8 mouse cellular contexts compared by ENCODE assay signal in the genomic region with DNA sequence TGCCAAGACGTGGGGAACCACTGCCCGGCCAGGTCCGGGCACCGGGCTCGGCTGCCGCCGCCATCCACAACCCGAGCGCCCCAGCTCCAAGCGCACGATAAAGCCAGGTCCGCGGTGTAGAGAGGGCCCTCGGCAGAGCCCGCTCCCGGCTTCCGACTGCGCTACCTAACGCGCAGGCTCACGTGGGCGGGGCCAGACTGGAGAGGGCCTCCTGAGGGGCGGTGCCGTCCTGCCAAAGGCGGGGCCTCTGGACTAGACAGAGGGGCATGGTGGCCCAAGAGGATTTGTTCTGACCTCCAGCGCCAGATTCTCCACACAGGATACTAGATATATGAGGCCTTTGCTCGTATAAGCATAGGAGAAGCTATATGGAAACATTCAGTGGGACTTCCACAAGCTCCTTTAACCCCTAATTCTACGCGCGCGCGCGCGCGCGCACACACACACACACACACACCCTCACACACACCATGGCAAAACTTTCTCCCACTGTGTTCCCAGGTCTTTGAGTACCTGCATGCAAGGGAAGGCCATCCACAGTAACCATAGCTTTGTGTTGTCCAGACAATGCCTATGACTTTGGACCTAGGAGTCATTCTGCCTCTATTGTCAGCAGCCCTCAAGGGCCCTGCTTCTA. TPM values are rescaled to one million over a fixed set of nuclear protein-coding genes. Genes with fewer than 3 reads are reported as not detected.
DNase-seq lines count a peak whose midpoint lies in the region; ATAC-seq and TF ChIP-seq lines count a peak whose summit lies in the region.

No protein-coding gene starts in this region.

- peak; percentile 86 for DNase-seq in ES-CJ7 (ENCODE audit: low read depth, low spot score)
- DNase-seq in forebrain, embryonic 14.5 days (ENCODE audit: low spot score) = peak; percentile 93
- DNase-seq in heart, postnatal 14 days = peak; percentile 93 to 95
- peak; percentile 91 for DNase-seq in layer of hippocampus, adult 11-12 months (ENCODE audit: low spot score)
- peak; percentile 95 for DNase-seq in liver, postnatal 0 days

- no peak for TF ChIP-seq EP300 in liver, postnatal 0 days (IDR thresholded peaks at IDR 0.05; ENCODE audit: low read depth)

- peaks cover 9% of the 10 kb centered on the region for H3K4me1 ChIP-seq in forebrain, embryonic 14.5 days (ENCODE audit: control insufficient read depth, insufficient read depth, low read length)
- H3K4me1 ChIP-seq in liver, postnatal 0 days (ENCODE audit: insufficient read depth) = peaks cover 18% of the 10 kb centered on the region
- peaks cover 25% of the 10 kb centered on the region for H3K4me1 ChIP-seq in neural tube, embryonic 13.5 days (replicated peaks)
- peaks cover 8% of the 10 kb centered on the region for H3K4me1 ChIP-seq in testis, adult 2 months (ENCODE audit: control insufficient read depth, insufficient read depth, low read length)

- peak overlapping the region; percentile 85 for H3K4me3 ChIP-seq in forebrain, embryonic 14.5 days (ENCODE audit: low read depth, low read length)
- H3K4me3 ChIP-seq in liver, postnatal 0 days (ENCODE audit: low read depth, low read length) = peak overlapping the region; percentile 91
- H3K4me3 ChIP-seq in neural tube, embryonic 13.5 days = peak overlapping the region; percentile 76
- peak overlapping the region; percentile 76 for H3K4me3 ChIP-seq in testis, adult 2 months (ENCODE audit: control insufficient read depth, low read depth, low read length)

- peak; percentile 92 for ATAC-seq in cerebellum, adult (ENCODE audit: insufficient number of reproducible peaks, low FRiP score, low TSS enrichment)
- ATAC-seq in forebrain, embryonic 14.5 days = peak; percentile 99
- peak; percentile 98 for ATAC-seq in liver, postnatal 0 days
- peak; percentile 98 for ATAC-seq in neural tube, embryonic 13.5 days (ENCODE audit: low read depth)

- H3K9me3 ChIP-seq in forebrain, embryonic 14.5 days (replicated peaks; ENCODE audit: control insufficient read depth, low read length) = no peaks in the 10 kb centered on the region
- no peaks in the 10 kb centered on the region for H3K9me3 ChIP-seq in liver, postnatal 0 days (ENCODE audit: low read length)
- no peaks in the 10 kb centered on the region for H3K9me3 ChIP-seq in neural tube, embryonic 13.5 days

- H3K27ac ChIP-seq in forebrain, embryonic 14.5 days (ENCODE audit: low read depth, low read length) = no peak overlapping the region
- peak overlapping the region; percentile 83 for H3K27ac ChIP-seq in liver, postnatal 0 days (ENCODE audit: low read depth)
- H3K27ac ChIP-seq in neural tube, embryonic 13.5 days (replicated peaks) = peak overlapping the region; percentile 50; the same call in 1 of the 2 replicates
- no peak overlapping the region for H3K27ac ChIP-seq in testis, adult 2 months (ENCODE audit: control insufficient read depth, insufficient read depth, low read depth, low read length)

- peaks cover 17% of the 10 kb centered on the region for H3K36me3 ChIP-seq in forebrain, embryonic 14.5 days (ENCODE audit: control insufficient read depth, insufficient read depth, low read length)
- peaks cover 15% of the 10 kb centered on the region; the same call in 1 of the 2 replicates for H3K36me3 ChIP-seq in liver, postnatal 0 days (replicated peaks; ENCODE audit: insufficient read depth, low read length)
- peaks cover 28% of the 10 kb centered on the region for H3K36me3 ChIP-seq in neural tube, embryonic 13.5 days
- H3K36me3 ChIP-seq in testis, adult 2 months (ENCODE audit: control insufficient read depth, insufficient read depth, low read length) = no peaks in the 10 kb centered on the region

- H3K27me3 ChIP-seq in forebrain, embryonic 14.5 days (replicated peaks; ENCODE audit: control insufficient read depth, insufficient read depth, low read length) = no peaks in the 10 kb centered on the region
- no peaks in the 10 kb centered on the region for H3K27me3 ChIP-seq in liver, postnatal 0 days (ENCODE audit: insufficient read depth, low read length)
- no peaks in the 10 kb centered on the region for H3K27me3 ChIP-seq in neural tube, embryonic 13.5 days
- H3K27me3 ChIP-seq in testis, adult 2 months (ENCODE audit: control insufficient read depth, insufficient read depth, low read length) = no peaks in the 10 kb centered on the region

- peak overlapping the region; percentile 95 for H3K9ac ChIP-seq in forebrain, embryonic 14.5 days (ENCODE audit: low read length)
- H3K9ac ChIP-seq in liver, postnatal 0 days (replicated peaks) = peak overlapping the region; percentile 92
- H3K9ac ChIP-seq in neural tube, embryonic 13.5 days = peak overlapping the region; percentile 93

- H3K4me2 ChIP-seq in forebrain, embryonic 14.5 days (ENCODE audit: low read length) = peak overlapping the region; percentile 94
- peak overlapping the region; percentile 98 for H3K4me2 ChIP-seq in liver, postnatal 0 days (ENCODE audit: low read depth, low read length)
- peak overlapping the region; percentile 71 for H3K4me2 ChIP-seq in neural tube, embryonic 13.5 days

- TF ChIP-seq CTCF in liver, postnatal 0 days (IDR thresholded peaks at IDR 0.05; ENCODE audit: low read depth) = no peak
- TF ChIP-seq CTCF in testis, adult 2 months (IDR thresholded peaks at IDR 0.05; ENCODE audit: control insufficient read depth, insufficient read depth, insufficient replicate concordance, low read depth, low read length) = no peak

- WGBS in forebrain, embryonic 14.5 days = 9% methylated on average over 36 of the region's 36 CpGs
- 18% methylated on average over 35 of the region's 36 CpGs for WGBS in liver, postnatal 0 days (ENCODE audit: insufficient replicate concordance)
- 11% methylated on average over 36 of the region's 36 CpGs for WGBS in neural tube, embryonic 13.5 days

- peak; percentile 63; the same call in 1 of the 2 replicates for TF ChIP-seq POLR2A in testis, adult 2 months (IDR thresholded peaks at IDR 0.05; ENCODE audit: control insufficient read depth, low read depth, low read length)

- intact Hi-C loops in heart, postnatal 14 days (cut with DNase I) = no loop called here

RNA-seq across cellular contexts. Expression of gene Idua, which starts 0.6 kb away (rescaled TPM):
- 5.7 and 7.0 TPM in 2 replicates for polyA plus RNA-seq in forebrain, embryonic 14.5 days (2014; fragmentation: Nextera tagmentation; extraction: Ambion mirVana)
- 10 to 100 TPM; 16.7 to 16.9 TPM for total RNA-seq in heart, postnatal 14 days (2021)
- 3.9 and 4.2 TPM in 2 replicates for polyA plus RNA-seq in liver, postnatal 0 days (2015; fragmentation: Nextera tagmentation; extraction: Ambion mirVana)
- 8.3 and 9.2 TPM in 2 replicates for polyA plus RNA-seq in neural tube, embryonic 13.5 days (2015; fragmentation: Nextera tagmentation; extraction: Ambion mirVana)
- polyA plus RNA-seq in testis, adult 2 months (2012; rRNA removed) = 3.6 and 3.8 TPM in 2 replicates

RNA-seq across cellular contexts. Expression of gene Dgkq, which starts 8.7 kb away (rescaled TPM):
- polyA plus RNA-seq in forebrain, embryonic 14.5 days (2014; fragmentation: Nextera tagmentation; extraction: Ambion mirVana) = 9.1 and 15.6 TPM in 2 replicates
- total RNA-seq in heart, postnatal 14 days (2021) = 10 to 100 TPM; 12.5 to 12.8 TPM
- polyA plus RNA-seq in liver, postnatal 0 days (2015; fragmentation: Nextera tagmentation; extraction: Ambion mirVana) = 2.5 TPM in 2 replicates
- 19.5 and 20.6 TPM in 2 replicates for polyA plus RNA-seq in neural tube, embryonic 13.5 days (2015; fragmentation: Nextera tagmentation; extraction: Ambion mirVana)
- 4.7 and 4.8 TPM in 2 replicates for polyA plus RNA-seq in testis, adult 2 months (2012; rRNA removed)

RNA-seq across cellular contexts. Expression of gene Slc26a1, which starts 14.6 kb away (rescaled TPM):
- polyA plus RNA-seq in forebrain, embryonic 14.5 days (2014; fragmentation: Nextera tagmentation; extraction: Ambion mirVana) = 2.1 and 2.2 TPM in 2 replicates
- total RNA-seq in heart, postnatal 14 days (2021) = not detected
- 25.8 and 33.4 TPM in 2 replicates for polyA plus RNA-seq in liver, postnatal 0 days (2015; fragmentation: Nextera tagmentation; extraction: Ambion mirVana)
- 1.7 and 2.2 TPM in 2 replicates for polyA plus RNA-seq in neural tube, embryonic 13.5 days (2015; fragmentation: Nextera tagmentation; extraction: Ambion mirVana)
- 0.04 and 0.09 TPM in 2 replicates for polyA plus RNA-seq in testis, adult 2 months (2012; rRNA removed)

RNA-seq across cellular contexts. Expression of gene Tmem175, which starts 31.2 kb away (rescaled TPM):
- polyA plus RNA-seq in forebrain, embryonic 14.5 days (2014; fragmentation: Nextera tagmentation; extraction: Ambion mirVana) = 29.4 and 32.3 TPM in 2 replicates
- 10 to 100 TPM; 10.0 to 10.2 TPM for total RNA-seq in heart, postnatal 14 days (2021)
- 7.0 and 7.3 TPM in 2 replicates for polyA plus RNA-seq in liver, postnatal 0 days (2015; fragmentation: Nextera tagmentation; extraction: Ambion mirVana)
- polyA plus RNA-seq in neural tube, embryonic 13.5 days (2015; fragmentation: Nextera tagmentation; extraction: Ambion mirVana) = 20.4 and 21.0 TPM in 2 replicates
- 128 and 145 TPM in 2 replicates for polyA plus RNA-seq in testis, adult 2 months (2012; rRNA removed)

RNA-seq across cellular contexts. Expression of gene Gak, which starts 31.2 kb away (rescaled TPM):
- 45.5 and 50.6 TPM in 2 replicates for polyA plus RNA-seq in forebrain, embryonic 14.5 days (2014; fragmentation: Nextera tagmentation; extraction: Ambion mirVana)
- 10 to 100 TPM; 27.5 to 31.3 TPM for total RNA-seq in heart, postnatal 14 days (2021)
- 15.6 and 17.5 TPM in 2 replicates for polyA plus RNA-seq in liver, postnatal 0 days (2015; fragmentation: Nextera tagmentation; extraction: Ambion mirVana)
- 51.0 and 53.8 TPM in 2 replicates for polyA plus RNA-seq in neural tube, embryonic 13.5 days (2015; fragmentation: Nextera tagmentation; extraction: Ambion mirVana)
- polyA plus RNA-seq in testis, adult 2 months (2012; rRNA removed) = 35.3 and 36.8 TPM in 2 replicates

Comparison
In these comparisons a context has a peak if more than half of its experiments do, and no peak if none do; other contexts are left out.
1. H3K27ac ChIP-seq: peak in liver, postnatal 0 days (single experiment) and neural tube, embryonic 13.5 days (single experiment); none in forebrain, embryonic 14.5 days (single experiment) and testis, adult 2 months (single experiment).
2. Peak in every context shown above with its lines, with median percentiles within 50 percentile points of each other: DNase-seq, ATAC-seq, H3K4me2 ChIP-seq, H3K4me3 ChIP-seq and H3K9ac ChIP-seq.